Mouse (Mus musculus): ENCODE measurements around the gene Ppp4r3b. TPM values are rescaled to one million over a fixed set of nuclear protein-coding genes. Genes with fewer than 3 reads are reported as not detected.

Gene Ppp4r3b
- polyA plus RNA-seq, 1 experiment: 6.6 TPM

DNA sequence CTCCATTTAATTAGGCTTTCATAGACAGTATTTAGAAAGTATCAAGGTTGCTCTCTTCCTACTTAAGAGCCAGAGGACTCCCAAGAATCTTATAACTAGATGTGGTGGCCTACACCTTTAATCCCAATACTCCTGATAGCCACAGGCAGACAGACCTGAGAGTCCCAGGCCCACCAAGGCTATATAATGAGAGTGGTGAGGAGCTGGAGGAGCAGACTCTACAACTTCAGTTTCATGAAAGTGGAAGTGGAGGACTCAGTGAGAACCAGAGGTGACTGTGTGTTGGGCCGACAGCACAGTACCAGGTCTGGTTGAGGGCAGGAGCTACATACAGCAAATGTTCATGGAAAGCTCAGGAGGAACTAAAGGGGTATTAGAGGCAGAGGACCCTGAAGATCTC is 75.0 kb downstream of the Ppp4r3b start:
- H3K79me3 ChIP-seq (ENCODE audit: low read depth): peaks cover 5% of the 10 kb centered on the region
- TF ChIP-seq CTCF (IDR thresholded peaks at IDR 0.05; ENCODE audit: control insufficient read depth, insufficient read depth, insufficient read length) (no peak), MYOG (IDR thresholded peaks at IDR 0.05; ENCODE audit: control insufficient read depth, extremely low read depth, insufficient read length) (no peak), USF1 (IDR thresholded peaks at IDR 0.05; ENCODE audit: low read depth) (no peak), MAX (IDR thresholded peaks at IDR 0.05) (no peak), CEBPB (IDR thresholded peaks at IDR 0.05; ENCODE audit: low read depth) (no peak), FOSL1 (IDR thresholded peaks at IDR 0.05; ENCODE audit: insufficient read depth, low read length, poor library complexity, severe bottlenecking) (no peak), MYOD1 (IDR thresholded peaks at IDR 0.05; ENCODE audit: control insufficient read depth, insufficient read length, low read depth) (no peak)
- no peak overlapping the region for H3K4me3 ChIP-seq (ENCODE audit: insufficient read depth, poor library complexity, severe bottlenecking)
- H3K36me3 ChIP-seq (ENCODE audit: control insufficient read depth, insufficient read depth): peaks cover 6% of the 10 kb centered on the region
- peaks cover 18% of the 10 kb centered on the region for H3K79me2 ChIP-seq (ENCODE audit: control insufficient read depth, insufficient read depth)
- H3ac ChIP-seq (ENCODE audit: control insufficient read depth, insufficient read length, low read depth): no peak overlapping the region
- H3K27me3 ChIP-seq (ENCODE audit: control insufficient read depth, insufficient read depth, insufficient read length): no peaks in the 10 kb centered on the region

- Histone ChIP-seq H3K36me3 (ENCODE audit: control insufficient read depth, insufficient read depth) (peaks cover 5% of the 10 kb centered on the region), H3K27me3 (ENCODE audit: control insufficient read depth, insufficient read depth, insufficient read length) (no peaks in the 10 kb centered on the region), H3ac (ENCODE audit: control insufficient read depth, insufficient read length, low read depth) (no peak overlapping the region), H3K4me3 (ENCODE audit: insufficient read depth, poor library complexity, severe bottlenecking) (no peak overlapping the region), H3K79me3 (ENCODE audit: low read depth) (peaks cover 5% of the 10 kb centered on the region), H3K79me2 (ENCODE audit: control insufficient read depth, insufficient read depth) (peaks cover 18% of the 10 kb centered on the region)
- TF ChIP-seq MYOG (IDR thresholded peaks at IDR 0.05; ENCODE audit: control insufficient read depth, extremely low read depth, insufficient read length): no peak
- no peak for TF ChIP-seq MYOD1 (IDR thresholded peaks at IDR 0.05; ENCODE audit: control insufficient read depth, insufficient read length, low read depth)
- TF ChIP-seq CEBPB (IDR thresholded peaks at IDR 0.05; ENCODE audit: low read depth): no peak
- no peak for TF ChIP-seq USF1 (IDR thresholded peaks at IDR 0.05; ENCODE audit: low read depth)
- no peak for TF ChIP-seq FOSL1 (IDR thresholded peaks at IDR 0.05; ENCODE audit: insufficient read depth, low read length, poor library complexity, severe bottlenecking)
- no peak for TF ChIP-seq MAX (IDR thresholded peaks at IDR 0.05)
- no peak for TF ChIP-seq CTCF (IDR thresholded peaks at IDR 0.05; ENCODE audit: control insufficient read depth, insufficient read depth, insufficient read length)
Measured at GRCm38 (mm10) chr11:29248386-29248785, 75.7 kb downstream of the Ppp4r3b start.

DNA sequence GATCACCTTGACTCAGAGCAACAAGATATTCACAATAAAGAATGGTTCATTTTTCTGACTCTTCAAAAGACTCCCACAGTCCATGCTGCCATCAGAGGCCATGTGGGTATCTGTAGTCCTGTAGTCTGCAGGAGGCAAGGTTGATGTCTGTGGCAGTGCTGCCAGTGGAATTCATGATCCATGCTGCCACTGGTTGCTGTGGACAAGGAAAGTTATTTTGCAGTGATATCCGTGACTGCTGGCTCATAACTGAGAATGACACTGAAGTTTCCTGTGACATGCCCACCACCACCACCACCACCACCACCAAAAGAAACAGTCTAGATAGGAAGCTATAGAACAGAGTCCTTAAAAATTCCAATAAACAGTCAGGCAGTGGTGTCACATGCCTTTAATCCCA is 82.0 kb downstream of the Ppp4r3b start:
- TF ChIP-seq USF1 (IDR thresholded peaks at IDR 0.05; ENCODE audit: low read depth) (no peak), MAX (IDR thresholded peaks at IDR 0.05) (no peak), CEBPB (IDR thresholded peaks at IDR 0.05; ENCODE audit: low read depth) (no peak), FOSL1 (IDR thresholded peaks at IDR 0.05; ENCODE audit: insufficient read depth, low read length, poor library complexity, severe bottlenecking) (no peak), CTCF (IDR thresholded peaks at IDR 0.05; ENCODE audit: control insufficient read depth, insufficient read depth, insufficient read length) (no peak), MYOG (IDR thresholded peaks at IDR 0.05; ENCODE audit: control insufficient read depth, extremely low read depth, insufficient read length) (no peak), MYOD1 (IDR thresholded peaks at IDR 0.05; ENCODE audit: control insufficient read depth, insufficient read length, low read depth) (no peak)
- Histone ChIP-seq H3K4me3 (ENCODE audit: insufficient read depth, poor library complexity, severe bottlenecking) (no peak overlapping the region), H3K79me2 (ENCODE audit: control insufficient read depth, insufficient read depth) (no peaks in the 10 kb centered on the region), H3ac (ENCODE audit: control insufficient read depth, insufficient read length, low read depth) (no peak overlapping the region), H3K36me3 (ENCODE audit: control insufficient read depth, insufficient read depth) (no peaks in the 10 kb centered on the region), H3K79me3 (ENCODE audit: low read depth) (no peaks in the 10 kb centered on the region), H3K27me3 (ENCODE audit: control insufficient read depth, insufficient read depth, insufficient read length) (no peaks in the 10 kb centered on the region)

- H3ac ChIP-seq (ENCODE audit: control insufficient read depth, insufficient read length, low read depth): no peak overlapping the region
- H3K36me3 ChIP-seq (ENCODE audit: control insufficient read depth, insufficient read depth): no peaks in the 10 kb centered on the region
- H3K79me3 ChIP-seq (ENCODE audit: low read depth): no peaks in the 10 kb centered on the region
- H3K79me2 ChIP-seq (ENCODE audit: control insufficient read depth, insufficient read depth): no peaks in the 10 kb centered on the region
- no peaks in the 10 kb centered on the region for H3K27me3 ChIP-seq (ENCODE audit: control insufficient read depth, insufficient read depth, insufficient read length)
- TF ChIP-seq MYOG (IDR thresholded peaks at IDR 0.05; ENCODE audit: control insufficient read depth, extremely low read depth, insufficient read length): no peak
- TF ChIP-seq MAX (IDR thresholded peaks at IDR 0.05): no peak
- no peak for TF ChIP-seq USF1 (IDR thresholded peaks at IDR 0.05; ENCODE audit: low read depth)
- TF ChIP-seq FOSL1 (IDR thresholded peaks at IDR 0.05; ENCODE audit: insufficient read depth, low read length, poor library complexity, severe bottlenecking): no peak
- TF ChIP-seq MYOD1 (IDR thresholded peaks at IDR 0.05; ENCODE audit: control insufficient read depth, insufficient read length, low read depth): no peak
- peak; percentile 28 for TF ChIP-seq CTCF (IDR thresholded peaks at IDR 0.05; ENCODE audit: control insufficient read depth, insufficient read depth, insufficient read length)
- TF ChIP-seq CEBPB (IDR thresholded peaks at IDR 0.05; ENCODE audit: low read depth): peak; percentile 5
- H3K4me3 ChIP-seq (ENCODE audit: insufficient read depth, poor library complexity, severe bottlenecking): no peak overlapping the region
Measured at GRCm38 (mm10) chr11:29267824-29268223, 95.1 kb downstream of the Ppp4r3b start.

Other genes starting within 250 kb of the Ppp4r3b start
- gene Pnpt1, start 42.1 kb upstream of the Ppp4r3b start, polyA plus RNA-seq (2012; fragmentation: generic; extraction: Trizol): 7.0 TPM
- 14.5 TPM for gene Cfap36, start 74.5 kb downstream of the Ppp4r3b start, polyA plus RNA-seq (2012; fragmentation: generic; extraction: Trizol)
- gene Ccdc88a, start 200.8 kb downstream of the Ppp4r3b start, polyA plus RNA-seq (2012; fragmentation: generic; extraction: Trizol): 3.4 TPM

Data from C2C12 (cell line).